Mouse (Mus musculus) thymus, postnatal 25 days (tissue): ENCODE measurements around the gene Ccl28.
"Not testable (repeated sequence)": the region's sequence is repeated elsewhere in the genome, so short reads cannot be mapped to it uniquely, and the experiment has no call there.

Experiments used
- DNase-seq: peaks from one replicate; pipeline ENCODE4 v3.0.0; 2022

Ccl28 gene

GRCm38 (mm10) chr13:119623634-119624033 is at the start of gene Ccl28:
Gene Ccl28, plus strand, starts transcription at chr13:119623819.
- no peak for DNase-seq

GRCm38 (mm10) chr13:119596321-119597211 is 27.1 kb upstream of the Ccl28 start:
- DNase-seq: not testable (repeated sequence)

- not testable (repeated sequence) for DNase-seq
Measured at GRCm38 (mm10) chr13:119598466-119598865, 25.2 kb upstream of the Ccl28 start.

- DNase-seq: peak; percentile 14
Measured at GRCm38 (mm10) chr13:119599066-119599465, 24.6 kb upstream of the Ccl28 start.

- DNase-seq: not testable (repeated sequence)
Measured at GRCm38 (mm10) chr13:119599498-119599897, 24.1 kb upstream of the Ccl28 start.

- DNase-seq: peak; percentile 32
Measured at GRCm38 (mm10) chr13:119600166-119600565, 23.5 kb upstream of the Ccl28 start.

- peak; percentile 42 for DNase-seq
Measured at GRCm38 (mm10) chr13:119602688-119603331, 20.8 kb upstream of the Ccl28 start.

GRCm38 (mm10) chr13:119603890-119604289 is 19.7 kb upstream of the Ccl28 start:
- not testable (repeated sequence) for DNase-seq

GRCm38 (mm10) chr13:119604322-119604721 is 19.3 kb upstream of the Ccl28 start:
- DNase-seq: not testable (repeated sequence)

- DNase-seq: no peak
Measured at GRCm38 (mm10) chr13:119618841-119619240, 4.8 kb upstream of the Ccl28 start.

- no peak for DNase-seq
Measured at GRCm38 (mm10) chr13:119619735-119620134, 3.9 kb upstream of the Ccl28 start.

GRCm38 (mm10) chr13:119625952-119626351 is 2.3 kb downstream of the Ccl28 start:
- DNase-seq: peak; percentile 22

GRCm38 (mm10) chr13:119631482-119632155 is 8.0 kb downstream of the Ccl28 start:
- peak; percentile 81 for DNase-seq

GRCm38 (mm10) chr13:119632156-119632548 is 8.5 kb downstream of the Ccl28 start:
- DNase-seq: no peak

GRCm38 (mm10) chr13:119635496-119635895 is 11.9 kb downstream of the Ccl28 start:
- no peak for DNase-seq

- DNase-seq: no peak
Measured at GRCm38 (mm10) chr13:119637837-119638236, 14.2 kb downstream of the Ccl28 start.

GRCm38 (mm10) chr13:119638449-119638848 is 14.8 kb downstream of the Ccl28 start:
- no peak for DNase-seq

GRCm38 (mm10) chr13:119639302-119639701 is 15.7 kb downstream of the Ccl28 start:
- no peak for DNase-seq

GRCm38 (mm10) chr13:119640504-119640903 is 16.9 kb downstream of the Ccl28 start:
- peak; percentile 10 for DNase-seq

- no peak for DNase-seq
Measured at GRCm38 (mm10) chr13:119641145-119641544, 17.5 kb downstream of the Ccl28 start.

- no peak for DNase-seq
Measured at GRCm38 (mm10) chr13:119644769-119645168, 21.1 kb downstream of the Ccl28 start.

GRCm38 (mm10) chr13:119646511-119646910 is 22.9 kb downstream of the Ccl28 start:
- no peak for DNase-seq
